Mouse (Mus musculus): Measurements from ENCODE around the gene Mpp5. TPM values are rescaled to one million over a fixed set of nuclear protein-coding genes. Genes with fewer than 3 reads are reported as not detected.

The Mpp5 gene
- polyA plus RNA-seq (2015; fragmentation: Nextera tagmentation; extraction: Ambion mirVana), result 8.5 and 9.3 TPM in 2 replicates

GRCm38 (mm10) chr12:78748557-78749377 lies at the start of gene Mpp5:
Mpp5 (plus strand) TSS chr12:78748907.

DNA sequence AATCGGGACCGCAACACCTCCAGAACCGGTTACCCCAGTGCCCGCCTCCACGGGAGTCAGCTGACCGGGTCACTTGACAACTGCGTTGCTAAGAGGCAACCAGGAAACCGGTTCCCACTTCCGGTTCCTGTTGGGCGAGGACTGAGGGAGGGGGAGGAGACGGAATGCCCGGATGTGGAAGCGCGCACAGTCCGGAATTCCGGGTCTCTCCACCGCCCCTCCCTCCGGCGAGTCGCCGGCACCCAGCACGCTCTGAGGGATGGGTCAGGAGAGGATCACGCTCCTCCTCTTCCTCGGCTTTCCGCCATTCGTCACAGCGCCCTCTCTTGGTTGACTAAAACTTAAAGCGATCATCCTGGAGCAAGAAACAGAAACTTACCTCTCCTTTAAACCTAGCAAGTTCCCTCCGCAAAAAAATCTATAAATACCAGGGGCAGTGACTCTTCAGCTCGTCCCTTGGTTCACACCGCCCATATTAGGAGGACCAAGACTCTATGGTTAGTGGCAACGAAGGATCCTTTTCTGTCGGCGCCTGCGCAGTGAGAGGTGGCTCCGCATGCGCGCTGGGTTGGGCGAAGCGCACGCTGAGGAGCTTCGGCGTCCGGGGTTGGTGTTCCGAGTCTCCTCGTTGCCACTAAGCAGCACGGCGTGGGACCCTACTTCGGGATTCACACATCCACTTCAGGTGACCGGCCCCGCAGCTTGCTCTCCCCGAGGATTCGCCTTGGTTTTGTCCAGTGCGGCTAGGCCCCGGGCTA lies 113.0 kb downstream of the Mpp5 start, which contains the start of the genes Atp6v1d and Eif2s1:
Gene Atp6v1d (minus strand): TSS at position 143 of the 758 bp plus-strand sequence.
Gene Eif2s1 (plus strand): TSS at position 324 of the 758 bp plus-strand sequence.

Other genes starting within 250 kb of the Mpp5 start
- gene Fam71d, start 57.4 kb upstream of the Mpp5 start, polyA plus RNA-seq (2015; fragmentation: Nextera tagmentation; extraction: Ambion mirVana), result not detected in 2 replicates
- gene Atp6v1d, start 112.7 kb downstream of the Mpp5 start, polyA plus RNA-seq (2015; fragmentation: Nextera tagmentation; extraction: Ambion mirVana), result 45.9 and 48.7 TPM in 2 replicates
- gene Eif2s1, start 112.9 kb downstream of the Mpp5 start, polyA plus RNA-seq (2015; fragmentation: Nextera tagmentation; extraction: Ambion mirVana), result 136 and 152 TPM in 2 replicates
- gene Plek2, start 158.1 kb downstream of the Mpp5 start, polyA plus RNA-seq (2015; fragmentation: Nextera tagmentation; extraction: Ambion mirVana), result 17.9 and 37.0 TPM in 2 replicates